Mouse (Mus musculus) activated CD4-positive, CD25-positive, alpha-beta regulatory T cell, adult 4 months (primary cell): ENCODE results near the gene Sirt7. TPM values are rescaled to one million over a fixed set of nuclear protein-coding genes. Genes with fewer than 3 reads are reported as not detected.

Experiments used
- polyA plus RNA-seq, 2 experiments: library from polyadenylated mRNA; unstranded; fragments of 100-300 nt; shearing (Covaris generic); gene quantifications; one replicate each; pipeline ENCODE4 v1.2.1; 2017

Gene Sirt7
- polyA plus RNA-seq, 2 experiments from 2014 or later, result 50.8 to 61.8 TPM

Other genes starting within 250 kb of the Sirt7 start
- gene Faap100, start 246.5 kb downstream of the Sirt7 start, polyA plus RNA-seq, result 10 to 100 TPM; 12.2 to 18.7 TPM
- 1 to 10 TPM; 9.1 to 9.7 TPM for gene Nploc4, start 187.5 kb downstream of the Sirt7 start, polyA plus RNA-seq
- gene Tspan10, start 182.6 kb downstream of the Sirt7 start, polyA plus RNA-seq, result not detected
- gene Pde6g, start 171.7 kb downstream of the Sirt7 start, polyA plus RNA-seq, result under 1 TPM in 1 of 2 experiments, not detected in 1; 0.38 TPM
- gene Oxld1, start 167.2 kb downstream of the Sirt7 start, polyA plus RNA-seq, result 1 to 10 TPM; 7.5 to 8.5 TPM
- 10 to 100 TPM; 15.6 to 22.7 TPM for gene Ccdc137, start 167.1 kb downstream of the Sirt7 start, polyA plus RNA-seq
- gene Arl16, start 157.6 kb downstream of the Sirt7 start, polyA plus RNA-seq, result 10 to 100 TPM; 24.4 to 30.8 TPM
- 10 to 100 TPM; 73.5 to 74.7 TPM for gene Mrpl12, start 140.6 kb downstream of the Sirt7 start, polyA plus RNA-seq
- 10 to 100 TPM in 1 of 2 experiments, 1 to 10 TPM in 1; 9.7 to 12.3 TPM for gene Slc25a10, start 133.4 kb downstream of the Sirt7 start, polyA plus RNA-seq
- gene Gcgr, start 94.5 kb downstream of the Sirt7 start, polyA plus RNA-seq, result not detected
- gene Mcrip1, start 75.5 kb downstream of the Sirt7 start, polyA plus RNA-seq, result 100 to 1,000 TPM; 121 to 128 TPM
- not detected for gene Ppp1r27, start 74.1 kb downstream of the Sirt7 start, polyA plus RNA-seq
- 100 to 1,000 TPM; 140 to 160 TPM for gene P4hb, start 52.0 kb downstream of the Sirt7 start, polyA plus RNA-seq
- 100 to 1,000 TPM; 601 to 860 TPM for gene Arhgdia, start 43.6 kb downstream of the Sirt7 start, polyA plus RNA-seq
- 10 to 100 TPM; 18.9 to 51.6 TPM for gene Alyref, start 26.9 kb downstream of the Sirt7 start, polyA plus RNA-seq
- 100 to 1,000 TPM; 112 to 117 TPM for gene Anapc11, start 26.8 kb downstream of the Sirt7 start, polyA plus RNA-seq
- not detected for gene Npb, start 16.8 kb downstream of the Sirt7 start, polyA plus RNA-seq
- gene Pcyt2, start 7.3 kb downstream of the Sirt7 start, polyA plus RNA-seq, result 100 to 1,000 TPM in 1 of 2 experiments, 10 to 100 TPM in 1; 84.5 to 112 TPM
- 10 to 100 TPM; 10.7 to 14.3 TPM for gene Mafg, start 8.4 kb upstream of the Sirt7 start, polyA plus RNA-seq
- under 1 TPM in 1 of 2 experiments, not detected in 1; 0.48 TPM for gene Pycr1, start 18.5 kb upstream of the Sirt7 start, polyA plus RNA-seq
- gene Myadml2, start 22.9 kb upstream of the Sirt7 start, polyA plus RNA-seq, result not detected
- gene Notum, start 35.9 kb upstream of the Sirt7 start, polyA plus RNA-seq, result not detected
- 100 to 1,000 TPM in 1 of 2 experiments, 10 to 100 TPM in 1; 78.1 to 110 TPM for gene Aspscr1, start 47.7 kb upstream of the Sirt7 start, polyA plus RNA-seq
- 100 to 1,000 TPM; 163 to 165 TPM for gene Cenpx, start 88.5 kb upstream of the Sirt7 start, polyA plus RNA-seq
- 10 to 100 TPM; 19.7 to 24.1 TPM for gene Lrrc45, start 88.7 kb upstream of the Sirt7 start, polyA plus RNA-seq
- not detected for gene Rac3, start 96.2 kb upstream of the Sirt7 start, polyA plus RNA-seq
- gene Dcxr, start 102.0 kb upstream of the Sirt7 start, polyA plus RNA-seq, result 10 to 100 TPM; 17.0 to 20.9 TPM
- gene Cbr2, start 106.9 kb upstream of the Sirt7 start, polyA plus RNA-seq, result not detected
- gene Hmga1b, start 137.6 kb upstream of the Sirt7 start, polyA plus RNA-seq, result 10 to 100 TPM; 35.6 to 69.1 TPM
- gene Rfng, start 159.0 kb upstream of the Sirt7 start, polyA plus RNA-seq, result 1 to 10 TPM; 3.5 to 4.9 TPM
- gene Gps1, start 159.0 kb upstream of the Sirt7 start, polyA plus RNA-seq, result 100 to 1,000 TPM; 118 to 137 TPM
- 10 to 100 TPM; 30.9 to 31.9 TPM for gene Dus1l, start 171.2 kb upstream of the Sirt7 start, polyA plus RNA-seq
- gene Fasn, start 199.3 kb upstream of the Sirt7 start, polyA plus RNA-seq, result 10 to 100 TPM; 28.8 to 40.3 TPM